Mouse (Mus musculus) heart, embryonic 10.5 days (tissue): Measurements from ENCODE around the gene Serpina10. TPM values are rescaled to one million over a fixed set of nuclear protein-coding genes. Genes with fewer than 3 reads are reported as not detected.
"Not testable (repeated sequence)": the region's sequence is repeated elsewhere in the genome, so short reads cannot be mapped to it uniquely, and the experiment has no call there.

ENCODE experiments used
- DNase-seq: peaks from one replicate; pipeline ENCODE4 v3.0.0-alpha.2; 2017; ENCODE audit warnings: low spot score
- H3K27ac ChIP-seq: fragments of 300-500 bp; sonication (generic); 2 replicates; pipeline ENCODE4 v1.5.1; 2016; ENCODE audit warnings: mild to moderate bottlenecking
- H3K27me3 ChIP-seq: fragments of 300-500 bp; sonication (generic); 2 replicates; pipeline ENCODE4 v1.6.1; 2016; ENCODE audit warnings: mild to moderate bottlenecking; ENCODE audit not compliant: poor library complexity, insufficient read depth, severe bottlenecking
- H3K36me3 ChIP-seq: fragments of 300-500 bp; sonication (generic); 2 replicates; pipeline ENCODE4 v1.6.1; 2016; ENCODE audit warnings: mild to moderate bottlenecking, moderate library complexity
- H3K4me1 ChIP-seq: fragments of 300-500 bp; sonication (generic); 2 replicates; pipeline ENCODE4 v1.6.1; 2016; ENCODE audit warnings: mild to moderate bottlenecking
- H3K4me3 ChIP-seq: fragments of 300-500 bp; sonication (generic); 2 replicates; pipeline ENCODE4 v1.5.1; 2016; ENCODE audit warnings: mild to moderate bottlenecking, moderate library complexity
- H3K9me3 ChIP-seq: fragments of 300-500 bp; sonication (generic); 2 replicates; pipeline ENCODE4 v1.6.1; 2016; ENCODE audit warnings: mild to moderate bottlenecking, moderate library complexity
- WGBS: fragments of 180-500 bp; shearing (Covaris S2); methylation state at CpG from one replicate; pipeline ENCODE4 v1.1.7; 2016; 5-methylcytosine and 5-hydroxymethylcytosine counted together
- polyA plus RNA-seq: library from polyadenylated mRNA; unstranded; fragments of >200 nt; fragmentation: Nextera tagmentation; extraction: Ambion mirVana; gene quantifications from 2 replicates; pipeline ENCODE4 v1.2.1, GENCODE M21; 2016

Gene Serpina10
- polyA plus RNA-seq, result 0.16 and 3.4 TPM in 2 replicates

DNA sequence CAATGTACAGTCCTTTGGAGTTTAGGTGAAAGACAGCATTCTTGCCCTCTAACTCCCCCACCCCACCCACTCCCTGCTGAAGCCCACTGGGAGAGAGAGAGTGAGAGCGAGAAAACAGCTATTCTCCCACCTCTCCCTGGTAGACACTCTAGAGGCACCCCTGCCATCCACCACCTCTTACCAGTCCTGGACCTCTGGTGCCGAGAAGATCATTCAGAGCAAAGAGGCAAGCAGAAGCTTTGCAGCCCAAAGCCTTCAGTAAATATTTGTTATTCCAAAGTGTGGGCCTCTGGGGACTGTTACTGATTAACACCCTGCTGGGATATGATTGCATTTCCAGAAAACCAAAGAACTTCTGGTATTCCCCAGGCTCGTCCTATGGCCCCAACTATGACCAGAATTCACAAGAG is at the start of gene Serpina10:
Serpina10 (minus strand) TSS at position 242 of the 410 bp plus-strand sequence.
- WGBS, result 53% methylated on average over 3 of the region's 3 CpGs
- Histone ChIP-seq H3K4me1 (peaks cover 6% of the 10 kb centered on the region; the same call in 1 of the 2 replicates), H3K27ac (no peak within 1 kb of the TSS), H3K27me3 (no peaks in the 10 kb centered on the region), H3K36me3 (no peaks in the 10 kb centered on the region), H3K4me3 (no peak within 1 kb of the TSS), H3K9me3 (no peaks in the 10 kb centered on the region)
- no peak for DNase-seq

- not testable (repeated sequence) for H3K36me3 ChIP-seq, H3K9me3 ChIP-seq, H3K4me3 ChIP-seq, H3K4me1 ChIP-seq, DNase-seq, H3K27me3 ChIP-seq, H3K27ac ChIP-seq
- 94% methylated on average over 1 of the region's 1 CpGs for WGBS
Measured at GRCm38 (mm10) chr12:103679853-103680252, 48.6 kb upstream of the Serpina10 start.

DNA sequence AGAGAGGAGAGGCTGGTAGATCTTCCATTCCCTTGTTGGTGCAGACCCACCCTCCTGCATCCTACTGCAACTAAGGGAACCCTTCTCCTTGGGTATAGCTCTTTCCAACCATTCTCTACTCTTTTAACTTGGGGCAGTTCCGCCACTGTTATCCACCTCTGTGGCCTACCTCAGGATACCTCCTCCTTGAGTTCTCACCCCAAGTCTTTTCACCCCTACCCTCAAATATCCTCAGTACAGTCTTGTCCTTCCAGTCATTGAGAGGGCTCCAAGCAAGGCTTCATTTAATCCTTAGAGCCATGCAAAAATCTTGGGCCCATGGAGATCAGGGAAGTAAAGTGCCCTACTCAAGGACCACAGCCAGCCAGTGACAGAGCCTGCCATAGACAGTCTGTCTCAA is 44.8 kb upstream of the Serpina10 start, which contains the start of gene Serpina16:
Serpina16 (minus strand) TSS at position 101 of the 400 bp plus-strand sequence.
- no peak within 1 kb of the TSS for H3K27ac ChIP-seq
- no peak within 1 kb of the TSS for H3K4me3 ChIP-seq
- no peaks in the 10 kb centered on the region for H3K27me3 ChIP-seq
- DNase-seq, result no peak
- 96% methylated on average over 1 of the region's 1 CpGs for WGBS
- H3K36me3 ChIP-seq, result no peaks in the 10 kb centered on the region
- peaks cover 9% of the 10 kb centered on the region; the same call in 1 of the 2 replicates for H3K4me1 ChIP-seq
- H3K9me3 ChIP-seq, result no peaks in the 10 kb centered on the region

DNA sequence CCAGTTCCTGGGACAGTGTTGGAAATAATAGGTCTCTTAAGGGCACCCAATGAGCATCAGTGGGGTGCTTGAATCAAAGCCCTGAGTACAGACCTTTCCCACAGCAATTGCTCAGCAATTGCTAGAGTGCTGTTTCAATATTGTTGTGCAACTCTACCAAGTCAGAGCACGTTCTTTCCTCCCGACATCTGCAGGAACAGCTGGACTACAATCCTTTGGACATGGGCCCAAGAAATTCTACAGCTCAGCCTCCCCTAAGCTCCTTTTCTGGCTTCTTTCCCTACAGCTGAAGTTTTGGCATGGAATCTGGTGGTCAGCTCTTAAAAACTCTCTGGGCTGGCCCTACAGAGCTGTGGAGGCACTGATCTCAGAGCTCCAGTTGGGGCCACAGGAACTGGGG is 41.9 kb upstream of the Serpina10 start:
- H3K27ac ChIP-seq, result no peak overlapping the region
- DNase-seq, result no peak
- H3K4me1 ChIP-seq, result peaks cover 9% of the 10 kb centered on the region; the same call in 1 of the 2 replicates
- H3K9me3 ChIP-seq, result no peaks in the 10 kb centered on the region
- no peaks in the 10 kb centered on the region for H3K27me3 ChIP-seq
- H3K4me3 ChIP-seq, result no peak overlapping the region
- H3K36me3 ChIP-seq, result no peaks in the 10 kb centered on the region
- WGBS, result 92% methylated on average over 2 of the region's 2 CpGs

DNA sequence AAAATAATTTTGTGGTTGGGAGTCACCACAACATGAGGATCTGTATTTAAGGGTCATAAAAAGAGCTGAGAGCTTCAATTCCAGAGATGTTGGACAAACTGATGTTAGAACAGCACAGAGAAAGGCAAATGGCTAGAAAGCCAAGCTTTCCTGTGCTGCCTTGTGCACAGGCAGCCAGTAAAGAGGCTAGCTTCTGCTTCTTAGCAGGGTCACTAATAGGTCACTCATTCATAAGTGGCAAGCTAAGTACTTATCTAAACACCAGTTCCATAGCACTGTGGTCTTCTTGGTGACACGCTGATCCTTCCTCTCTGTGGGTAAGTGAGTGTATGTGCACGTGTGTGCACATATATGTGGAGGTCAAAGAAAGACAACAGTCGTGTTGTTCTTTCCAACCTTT is 40.2 kb upstream of the Serpina10 start:
- H3K4me1 ChIP-seq, result peaks cover 9% of the 10 kb centered on the region; the same call in 1 of the 2 replicates
- H3K9me3 ChIP-seq, result no peaks in the 10 kb centered on the region
- H3K36me3 ChIP-seq, result no peaks in the 10 kb centered on the region
- no peak overlapping the region for H3K4me3 ChIP-seq
- DNase-seq, result no peak
- H3K27me3 ChIP-seq, result no peaks in the 10 kb centered on the region
- no peak overlapping the region for H3K27ac ChIP-seq
- WGBS, result 63% methylated on average over 3 of the region's 3 CpGs

- no peaks in the 10 kb centered on the region for H3K9me3 ChIP-seq
- 47% methylated on average over 2 of the region's 2 CpGs for WGBS
- no peak for DNase-seq
- H3K27me3 ChIP-seq, result no peaks in the 10 kb centered on the region
- H3K4me3 ChIP-seq, result no peak overlapping the region
- H3K4me1 ChIP-seq, result peaks cover 4% of the 10 kb centered on the region; the same call in 1 of the 2 replicates
- H3K36me3 ChIP-seq, result no peaks in the 10 kb centered on the region
- no peak overlapping the region for H3K27ac ChIP-seq
Measured at GRCm38 (mm10) chr12:103670964-103671363, 39.7 kb upstream of the Serpina10 start.

DNA sequence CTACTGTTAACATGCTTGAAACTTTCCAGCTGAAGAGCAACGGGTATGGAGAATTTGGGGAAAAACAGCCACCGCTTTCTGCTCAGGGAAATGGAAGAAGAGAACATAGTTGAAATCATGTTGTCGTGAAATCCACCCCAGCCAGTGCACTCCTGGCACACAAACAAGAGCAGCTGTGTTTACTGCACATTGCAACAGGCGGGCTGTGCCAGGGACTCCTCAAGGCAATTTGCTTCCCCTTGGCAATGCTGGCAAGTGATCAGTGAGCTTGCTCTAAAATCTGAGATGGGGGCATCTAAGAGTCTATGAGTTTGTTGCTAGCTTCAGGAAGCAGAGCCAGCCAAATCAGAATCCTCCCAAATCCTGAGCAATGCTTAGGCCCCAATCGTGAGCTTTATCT is 39.1 kb upstream of the Serpina10 start:
- H3K4me3 ChIP-seq, result no peak overlapping the region
- DNase-seq, result no peak
- no peaks in the 10 kb centered on the region for H3K27me3 ChIP-seq
- H3K9me3 ChIP-seq, result no peaks in the 10 kb centered on the region
- no peaks in the 10 kb centered on the region for H3K36me3 ChIP-seq
- no peak overlapping the region for H3K27ac ChIP-seq
- H3K4me1 ChIP-seq, result peaks cover 3% of the 10 kb centered on the region; the same call in 1 of the 2 replicates
- 75% methylated on average over 5 of the region's 5 CpGs for WGBS

DNA sequence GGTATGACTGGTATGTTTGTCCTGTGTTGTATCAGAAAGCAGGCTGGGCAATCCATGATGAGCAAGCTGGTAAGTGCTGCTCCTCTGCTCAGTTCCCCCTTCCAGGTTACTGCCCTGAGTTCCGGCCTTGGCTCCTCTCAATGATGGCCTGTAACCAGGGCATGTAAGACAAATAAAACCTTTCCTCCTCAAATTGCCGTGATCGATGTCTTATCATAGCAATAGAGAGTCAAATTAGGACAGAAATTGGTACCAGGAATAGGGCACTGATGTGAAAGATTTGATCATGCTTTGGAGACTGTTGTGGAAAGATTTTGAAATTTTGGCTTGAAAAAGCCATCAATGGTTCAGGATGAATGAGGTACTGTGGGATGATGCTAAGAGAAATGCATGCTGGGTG is 34.0 kb upstream of the Serpina10 start:
- H3K4me3 ChIP-seq, result no peak overlapping the region
- peaks cover 3% of the 10 kb centered on the region; the same call in 1 of the 2 replicates for H3K4me1 ChIP-seq
- H3K9me3 ChIP-seq, result no peaks in the 10 kb centered on the region
- DNase-seq, result no peak
- no peaks in the 10 kb centered on the region for H3K36me3 ChIP-seq
- 82% methylated on average over 3 of the region's 3 CpGs for WGBS
- H3K27ac ChIP-seq, result no peak overlapping the region
- no peaks in the 10 kb centered on the region for H3K27me3 ChIP-seq

GRCm38 (mm10) chr12:103662053-103662452 is 30.8 kb upstream of the Serpina10 start:
- H3K27me3 ChIP-seq, DNase-seq, H3K36me3 ChIP-seq, H3K4me1 ChIP-seq, H3K27ac ChIP-seq, H3K4me3 ChIP-seq, H3K9me3 ChIP-seq: not testable (repeated sequence)

- no peak overlapping the region for H3K4me3 ChIP-seq
- no peaks in the 10 kb centered on the region for H3K9me3 ChIP-seq
- no peaks in the 10 kb centered on the region for H3K27me3 ChIP-seq
- 79% methylated on average over 5 of the region's 5 CpGs for WGBS
- H3K36me3 ChIP-seq, result no peaks in the 10 kb centered on the region
- H3K27ac ChIP-seq, result no peak overlapping the region
- H3K4me1 ChIP-seq, result peaks cover 3% of the 10 kb centered on the region; the same call in 1 of the 2 replicates
- no peak for DNase-seq
Measured at GRCm38 (mm10) chr12:103660076-103660475, 28.8 kb upstream of the Serpina10 start.

DNA sequence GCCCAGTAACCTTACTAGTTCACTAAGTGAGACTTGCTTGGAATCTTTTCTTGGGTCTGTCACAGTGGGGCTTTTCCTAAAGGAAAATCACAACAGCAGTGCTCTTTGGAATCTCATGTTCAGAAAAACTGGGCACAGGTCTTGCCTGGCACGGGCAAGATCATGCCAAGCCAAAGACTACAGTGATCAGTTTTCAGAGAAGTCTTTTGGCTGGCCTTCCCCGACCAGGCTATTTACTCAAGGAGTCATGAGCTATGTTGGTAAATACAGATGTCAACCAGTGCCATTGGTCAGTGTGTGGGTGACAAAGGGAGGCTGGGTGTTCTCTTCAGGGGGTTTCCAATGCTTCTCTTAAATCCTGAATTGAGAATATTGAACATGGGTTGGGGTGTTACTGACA is 27.9 kb upstream of the Serpina10 start:
- peaks cover 3% of the 10 kb centered on the region; the same call in 1 of the 2 replicates for H3K4me1 ChIP-seq
- WGBS, result 72% methylated on average over 2 of the region's 2 CpGs
- no peak overlapping the region for H3K4me3 ChIP-seq
- H3K27me3 ChIP-seq, result no peaks in the 10 kb centered on the region
- no peaks in the 10 kb centered on the region for H3K9me3 ChIP-seq
- H3K36me3 ChIP-seq, result no peaks in the 10 kb centered on the region
- peak; percentile 28 for DNase-seq
- no peak overlapping the region for H3K27ac ChIP-seq

DNA sequence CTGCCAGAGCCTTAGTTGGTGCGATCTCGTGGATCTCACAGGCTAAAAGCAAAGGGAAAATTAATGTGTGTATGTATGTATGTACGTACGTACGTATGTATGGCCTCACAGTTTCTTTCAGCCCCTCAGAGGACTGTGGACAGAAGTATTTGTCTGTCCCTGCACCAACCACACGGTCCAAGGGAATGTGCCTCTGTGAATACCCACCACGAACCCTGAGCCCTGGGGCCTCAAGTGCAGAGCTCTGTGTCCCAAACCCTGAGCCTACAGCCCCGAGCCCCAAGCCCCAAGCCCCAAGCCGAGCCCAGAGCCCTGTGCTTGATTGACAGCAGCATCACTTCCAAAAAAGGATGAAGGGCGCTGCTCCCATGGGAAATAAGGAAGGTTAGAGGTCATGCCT is 26.7 kb upstream of the Serpina10 start:
- no peak overlapping the region for H3K4me3 ChIP-seq
- DNase-seq, result peak; percentile 73
- no peak overlapping the region for H3K27ac ChIP-seq
- H3K9me3 ChIP-seq, result no peaks in the 10 kb centered on the region
- no peaks in the 10 kb centered on the region for H3K36me3 ChIP-seq
- WGBS, result 72% methylated on average over 10 of the region's 10 CpGs
- H3K4me1 ChIP-seq, result no peaks in the 10 kb centered on the region
- no peaks in the 10 kb centered on the region for H3K27me3 ChIP-seq

DNA sequence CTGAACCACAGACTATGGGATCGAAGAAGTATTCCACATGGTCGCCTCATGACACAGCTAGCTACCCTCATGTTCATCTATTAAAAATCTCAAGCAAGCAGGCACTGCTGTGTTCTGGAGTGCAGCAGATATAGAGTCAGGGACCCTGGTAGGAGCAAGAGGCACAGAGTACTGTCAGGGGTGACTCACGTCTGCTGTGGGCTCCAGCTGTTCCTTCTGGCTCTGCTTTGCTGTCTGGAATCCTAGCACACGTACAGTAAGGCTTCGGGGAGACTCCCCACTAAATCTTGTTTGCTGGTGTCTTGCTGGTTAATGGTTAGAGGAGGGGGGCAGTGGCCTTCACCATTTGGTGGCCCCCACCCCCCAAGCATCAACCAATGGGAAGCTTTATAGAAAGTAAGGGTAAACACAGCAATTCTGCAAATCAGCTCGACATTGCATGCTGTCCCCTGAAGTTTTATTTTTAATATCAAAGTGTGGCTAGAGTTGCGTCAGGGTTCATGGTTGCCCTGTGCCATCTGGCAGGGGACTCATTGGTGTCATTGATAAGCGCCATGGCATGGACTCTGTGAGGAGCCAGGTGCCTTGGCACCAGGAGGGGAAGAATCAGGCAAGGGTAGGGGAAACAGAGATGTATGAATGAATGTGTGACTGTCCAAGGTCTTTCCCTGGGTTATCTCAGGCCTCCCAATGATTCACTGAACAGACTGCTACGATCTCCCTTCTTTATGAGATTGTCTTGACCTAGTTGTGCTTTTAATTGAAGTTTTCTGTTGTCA is 25.8 kb upstream of the Serpina10 start, which contains the start of gene Serpina6:
Serpina6 (minus strand) TSS at position 365 of the 779 bp plus-strand sequence.
- Histone ChIP-seq H3K27me3 (no peaks in the 10 kb centered on the region), H3K9me3 (no peaks in the 10 kb centered on the region), H3K27ac (no peak within 1 kb of the TSS), H3K4me3 (no peak within 1 kb of the TSS), H3K4me1 (no peaks in the 10 kb centered on the region), H3K36me3 (no peaks in the 10 kb centered on the region)
- no peak for DNase-seq
- WGBS, result 75% methylated on average over 9 of the region's 9 CpGs
